Mouse (Mus musculus) CH12.LX (cell line): ENCODE measurements at regions not wholly inside any gene's neighbourhood (a gene's known extent, or its start where the extent isn't known, plus 50 kb on each side); places are given as distances from the start of the nearest gene placed in this dataset.

Source experiments
- DNase-seq: peaks from one replicate; pipeline ENCODE4 v3.0.0-alpha.2; 2013; ENCODE audit errors: extremely low read depth
- H3K27ac ChIP-seq: 2 replicates; pipeline ENCODE4 v1.5.1; 2012; ENCODE audit warnings: low read depth, mild to moderate bottlenecking, control low read depth, moderate library complexity; ENCODE audit not compliant: insufficient read depth
- H3K27me3 ChIP-seq: replicated peaks from 2 replicates; pipeline ENCODE3; 2012; ENCODE audit warnings: inconsistent platforms
- H3K36me3 ChIP-seq, 2 experiments: replicated peaks in 1 of 2; 2 replicates each; pipeline versions ENCODE3 to v1.6.1; 2012; ENCODE audit warnings: inconsistent platforms in 1 of 2, low read length in 1 of 2, mild to moderate bottlenecking in 1 of 2, mixed read lengths in 1 of 2, moderate library complexity in 1 of 2; ENCODE audit not compliant: control insufficient read depth in 1 of 2, insufficient read depth in 1 of 2
- H3K4me1 ChIP-seq, 2 experiments: 2 replicates each; pipeline ENCODE4 v1.6.1; 2012; ENCODE audit warnings: inconsistent platforms in 1 of 2, moderate library complexity in 1 of 2; ENCODE audit not compliant: insufficient read depth in 2 of 2, control insufficient read depth in 1 of 2
- H3K4me2 ChIP-seq: 2 replicates; pipeline ENCODE4 v1.6.1; 2012; ENCODE audit warnings: low read depth, mild to moderate bottlenecking, control low read depth; ENCODE audit not compliant: poor library complexity, insufficient read depth, severe bottlenecking
- H3K4me3 ChIP-seq, 3 experiments: fragments of 150-350 bp in 1 of 3; sonication (generic) in 1 of 3; replicated peaks in 1 of 3; 2 replicates each; pipeline versions ENCODE3 to v1.5.1; 2011 to 2012; ENCODE audit warnings: low read depth in 2 of 3, low read length in 2 of 3, mild to moderate bottlenecking in 2 of 3, moderate library complexity in 2 of 3, control low read depth in 1 of 3, improper control_type of control experiment in 1 of 3, inconsistent platforms in 1 of 3, mixed read lengths in 1 of 3; ENCODE audit not compliant: poor library complexity in 1 of 3
- H3K79me2 ChIP-seq: replicated peaks from 2 replicates; pipeline ENCODE4 v1.6.1; 2012; ENCODE audit warnings: mild to moderate bottlenecking, moderate library complexity; ENCODE audit not compliant: control insufficient read depth, poor library complexity, insufficient read depth, severe bottlenecking; ENCODE audit errors: extremely low read depth
- H3K9ac ChIP-seq: 2 replicates; pipeline ENCODE4 v1.6.1; 2012; ENCODE audit warnings: low read depth, mild to moderate bottlenecking, control low read depth, moderate library complexity; ENCODE audit not compliant: insufficient read depth
- H3K9me3 ChIP-seq: replicated peaks from 2 replicates; pipeline ENCODE3; 2012; ENCODE audit warnings: low read length, inconsistent platforms, mixed read lengths
- CHD1 ChIP-seq: IDR thresholded peaks from 2 replicates; pipeline ENCODE4 v1.6.1; 2012; ENCODE audit warnings: low read depth, low read length, improper control_type of control experiment, inconsistent platforms
- CTCF ChIP-seq, 2 experiments: IDR thresholded peaks in 1 of 2; conservative IDR thresholded peaks in 1 of 2; 2 replicates each; pipeline ENCODE4 v1.5.1; 2011 to 2012; ENCODE audit warnings: low read depth in 2 of 2, low read length in 2 of 2, improper control_type of control experiment in 1 of 2, inconsistent platforms in 1 of 2, mild to moderate bottlenecking in 1 of 2, moderate library complexity in 1 of 2
- HCFC1 ChIP-seq: IDR thresholded peaks from 2 replicates; pipeline ENCODE4 v1.6.1; 2012; ENCODE audit warnings: low read depth, mild to moderate bottlenecking, inconsistent platforms, low read length, improper control_type of control experiment
- IRF4 ChIP-seq: IDR thresholded peaks from 2 replicates; pipeline ENCODE4 v1.6.1; 2014; ENCODE audit warnings: low read depth, mild to moderate bottlenecking, inconsistent platforms, low read length, improper control_type of control experiment
- JUND ChIP-seq: conservative IDR thresholded peaks from 2 replicates; pipeline ENCODE4 v1.6.1; 2011; ENCODE audit warnings: low read depth, low read length, improper control_type of control experiment
- MAFK ChIP-seq: IDR thresholded peaks from 2 replicates; pipeline ENCODE4 v1.6.1; 2011; ENCODE audit warnings: low read length, improper control_type of control experiment; ENCODE audit not compliant: insufficient replicate concordance
- MEF2A ChIP-seq: IDR thresholded peaks from 2 replicates; pipeline ENCODE4 v1.6.1; 2014; ENCODE audit warnings: low read depth, mild to moderate bottlenecking, inconsistent platforms, low read length, improper control_type of control experiment, borderline replicate concordance
- MYC ChIP-seq: IDR thresholded peaks from 2 replicates; pipeline ENCODE4 v1.6.1; 2011; ENCODE audit warnings: low read depth, mild to moderate bottlenecking, improper control_type of control experiment, low read length
- NRF1 ChIP-seq: IDR thresholded peaks from 2 replicates; pipeline ENCODE4 v1.6.1; 2014; ENCODE audit warnings: low read depth, mild to moderate bottlenecking, inconsistent platforms, low read length, improper control_type of control experiment, moderate library complexity
- POLR2AphosphoS2 ChIP-seq: IDR thresholded peaks from 2 replicates; pipeline ENCODE4 v1.6.1; 2011; ENCODE audit warnings: low read depth, low read length, improper control_type of control experiment
- RAD21 ChIP-seq: IDR thresholded peaks from 2 replicates; pipeline ENCODE4 v1.6.1; 2011; ENCODE audit warnings: low read depth, mild to moderate bottlenecking, low read length, improper control_type of control experiment, moderate library complexity
- SMC3 ChIP-seq: IDR thresholded peaks from 2 replicates; pipeline ENCODE4 v1.6.1; 2011; ENCODE audit warnings: low read depth, low read length, improper control_type of control experiment
- TBP ChIP-seq: conservative IDR thresholded peaks from 2 replicates; pipeline ENCODE4 v1.6.1; 2011; ENCODE audit warnings: low read depth, low read length, improper control_type of control experiment
- ZKSCAN1 ChIP-seq: IDR thresholded peaks from 2 replicates; pipeline ENCODE4 v1.6.1; 2012; ENCODE audit warnings: low read depth, inconsistent platforms, low read length, improper control_type of control experiment, borderline replicate concordance
- dilution Hi-C: fragments of 300-500 bp; cut with MboI; formaldehyde crosslinking; loops from 2 replicates; pipeline ENCODE4 v1.14.3; 2020; ENCODE audit warnings: low sequenced_read_pairs; ENCODE audit not compliant: extremely low pct_unique_long_range_greater_than_20kb, extremely low pct_ligation_motif_present
- in situ Hi-C: fragments of 300-500 bp; cut with MboI; formaldehyde crosslinking; loops from 3 replicates; pipeline ENCODE4 v1.14.3; 2019; ENCODE audit warnings: low sequenced_read_pairs, low pct_ligation_motif_present, low pct_unique_long_range_greater_than_20kb, mixed read lengths

GRCm38 (mm10) chr12:16191803-16192389, 375.2 kb upstream of the Trib2 start:
- dilution Hi-C loops, result no loop called here
- Histone ChIP-seq H3K79me2 (no peaks in the 10 kb centered on the region), H3K4me2 (no peak overlapping the region), H3K4me1 (peaks cover 0 to 24% of the 10 kb centered on the region in 2 experiments; a peak in 2 of 4 replicates), H3K36me3 (no peaks in the 10 kb centered on the region), H3K9ac (no peak overlapping the region), H3K27ac (no peak overlapping the region), H3K9me3 (no peaks in the 10 kb centered on the region), H3K4me3 (no peak overlapping the region), H3K27me3 (no peaks in the 10 kb centered on the region)
- TF ChIP-seq MAFK (no peak), TBP (no peak)
- no peak for DNase-seq
- in situ Hi-C loops, result loop anchor here (25.0 kb wide), 1 partner anchor 655 kb away; no protein-coding TSS in a partner anchor

GRCm38 (mm10) chr12:16190706-16191105, 374.0 kb upstream of the Trib2 start:
- dilution Hi-C loops, result no loop called here
- Histone ChIP-seq H3K9me3 (no peaks in the 10 kb centered on the region), H3K36me3 (no peaks in the 10 kb centered on the region), H3K4me3 (no peak overlapping the region), H3K27me3 (no peaks in the 10 kb centered on the region), H3K4me2 (no peak overlapping the region), H3K9ac (no peak overlapping the region), H3K79me2 (no peaks in the 10 kb centered on the region), H3K27ac (no peak overlapping the region), H3K4me1 (peaks cover 0 to 24% of the 10 kb centered on the region in 2 experiments; a peak in 2 of 4 replicates)
- in situ Hi-C loops, result loop anchor here (25.0 kb wide), 1 partner anchor 653 kb away; no protein-coding TSS in a partner anchor
- DNase-seq, result no peak
- TF ChIP-seq HCFC1, result no peak
- TF ChIP-seq MYC, result no peak
- no peak for TF ChIP-seq NRF1
- TF ChIP-seq CHD1, result no peak
- no peak for TF ChIP-seq POLR2AphosphoS2
- no peak for TF ChIP-seq ZKSCAN1
- TF ChIP-seq IRF4, result no peak

- TF ChIP-seq MEF2A, result no peak
- peak in 1 of 2 experiments; percentile 28; a peak in 2 of 4 replicates for TF ChIP-seq CTCF (conservative IDR thresholded peaks at IDR 0.05 in 1 of 2, IDR thresholded peaks at IDR 0.05 in 1 of 2; ENCODE audit: low read depth in 2 of 2, low read length in 2 of 2)
- no peak for TF ChIP-seq JUND
- TF ChIP-seq SMC3, result peak; percentile 22
- peak; percentile 41 for TF ChIP-seq RAD21
- no peak for TF ChIP-seq TBP
- TF ChIP-seq POLR2AphosphoS2, result no peak
- TF ChIP-seq CHD1, result no peak
- TF ChIP-seq MAFK, result no peak
- H3K9ac ChIP-seq, result no peak overlapping the region
- no peaks in the 10 kb centered on the region for H3K79me2 ChIP-seq
Observed at GRCm38 (mm10) chr12:16189441-16189840, 372.7 kb upstream of the Trib2 start.

More at GRCm38 (mm10) chr12:16189441-16189840, 372.7 kb upstream of the Trib2 start:
- H3K36me3 ChIP-seq, result no peaks in the 10 kb centered on the region
- dilution Hi-C loops (no loop called here), in situ Hi-C loops (loop anchor here (25.0 kb wide), 1 partner anchor 652 kb away; no protein-coding TSS in a partner anchor)
- H3K9me3 ChIP-seq, result no peaks in the 10 kb centered on the region
- H3K27ac ChIP-seq, result no peak overlapping the region
- H3K4me2 ChIP-seq, result no peak overlapping the region
- H3K4me1 ChIP-seq, result peaks cover 0 to 24% of the 10 kb centered on the region in 2 experiments; a peak in 2 of 4 replicates
- peak; percentile 17 for DNase-seq
- no peaks in the 10 kb centered on the region for H3K27me3 ChIP-seq
- no peak overlapping the region for H3K4me3 ChIP-seq
